Mouse (Mus musculus): ENCODE results near the gene 4930438A08Rik. TPM values are rescaled to one million over a fixed set of nuclear protein-coding genes. Genes with fewer than 3 reads are reported as not detected.

4930438A08Rik gene
- polyA plus RNA-seq, 1 experiment from 2014 or later: not detected

DNA sequence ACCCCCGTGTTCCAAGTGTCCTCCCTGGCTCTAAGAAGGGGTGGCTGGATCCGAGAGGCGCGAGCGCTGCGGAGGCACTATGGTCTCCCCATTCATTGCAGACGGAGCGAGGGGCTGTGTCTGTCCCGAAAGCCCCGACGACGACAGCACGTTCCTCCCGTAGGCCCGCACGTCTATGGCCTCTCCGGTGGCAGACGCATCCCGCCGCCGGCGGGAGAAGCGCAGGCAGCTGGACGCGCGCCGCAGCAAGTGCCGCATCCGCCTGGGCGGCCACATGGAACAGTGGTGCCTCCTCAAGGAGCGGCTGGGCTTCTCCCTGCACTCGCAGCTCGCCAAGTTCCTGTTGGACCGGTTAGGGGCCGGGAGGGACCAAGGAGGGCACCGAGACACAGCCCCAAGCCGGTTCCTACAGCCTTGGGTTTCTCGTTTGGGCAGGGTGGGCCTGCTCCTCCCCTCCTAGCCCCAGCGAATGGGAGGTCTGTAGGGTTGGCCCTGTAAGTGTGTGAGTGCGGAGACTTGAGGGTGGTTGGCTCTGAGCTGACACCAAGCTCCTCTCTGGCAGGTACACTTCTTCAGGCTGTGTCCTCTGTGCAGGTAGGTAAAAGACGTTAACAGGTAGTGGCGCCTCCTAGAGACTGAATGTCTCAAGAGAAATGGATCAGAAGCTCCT lies 32.9 kb downstream of the 4930438A08Rik start:
- DNase-seq (ENCODE audit: low spot score) (peak; percentile 76), ATAC-seq (ENCODE audit: insufficient number of reproducible peaks, low FRiP score, low TSS enrichment, low read depth) (peak; percentile 69)
- H3K27me3 ChIP-seq (ENCODE audit: control insufficient read depth, insufficient read depth, low read length): no peaks in the 10 kb centered on the region
- H3K4me1 ChIP-seq (ENCODE audit: control insufficient read depth, insufficient read depth, low read length): peaks cover 4% of the 10 kb centered on the region; the same call in 1 of the 2 replicates
- WGBS: under 1% methylated on average over 42 of the region's 42 CpGs
- no peaks in the 10 kb centered on the region; the same call in 1 of the 2 replicates for H3K36me3 ChIP-seq (ENCODE audit: control insufficient read depth, insufficient read depth, low read length)
- peak overlapping the region; percentile 65 for H3K9ac ChIP-seq (ENCODE audit: low read length)
- H3K27ac ChIP-seq (replicated peaks; ENCODE audit: low read depth, low read length): no peak overlapping the region
- peak overlapping the region; percentile 41 for H3K4me3 ChIP-seq (ENCODE audit: low read depth, low read length)
- peak overlapping the region; percentile 88 for H3K4me2 ChIP-seq (ENCODE audit: low read depth, severe bottlenecking)
- H3K9me3 ChIP-seq (ENCODE audit: control insufficient read depth, low read length): no peaks in the 10 kb centered on the region

DNA sequence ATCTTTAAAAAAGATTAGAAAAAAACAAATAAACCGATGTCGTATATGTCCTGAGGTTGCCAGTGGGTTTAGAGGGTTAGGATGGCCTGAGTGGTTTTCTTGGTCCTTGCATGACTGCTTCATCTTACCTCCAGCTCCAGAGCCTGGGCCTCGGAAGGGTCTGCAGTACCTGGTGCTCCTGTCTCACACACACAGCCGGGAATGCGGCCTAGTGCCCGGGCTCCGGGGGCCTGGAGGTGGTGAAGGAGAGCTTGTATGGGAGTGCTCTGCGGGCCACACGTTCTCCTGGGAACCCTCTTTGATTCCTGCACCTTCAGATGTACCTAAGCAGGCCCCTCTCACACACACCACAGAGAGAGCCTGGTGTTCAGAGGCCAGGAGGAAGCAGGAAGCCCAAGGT lies 34.1 kb downstream of the 4930438A08Rik start:
- 91% methylated on average over 9 of the region's 9 CpGs for WGBS
- H3K9ac ChIP-seq (ENCODE audit: low read length): no peak overlapping the region
- H3K27me3 ChIP-seq (ENCODE audit: control insufficient read depth, insufficient read depth, low read length): no peaks in the 10 kb centered on the region
- H3K9me3 ChIP-seq (ENCODE audit: control insufficient read depth, low read length): no peaks in the 10 kb centered on the region
- no peak for ATAC-seq (ENCODE audit: insufficient number of reproducible peaks, low FRiP score, low TSS enrichment, low read depth)
- no peak overlapping the region for H3K4me3 ChIP-seq (ENCODE audit: low read depth, low read length)
- H3K36me3 ChIP-seq (ENCODE audit: control insufficient read depth, insufficient read depth, low read length): no peaks in the 10 kb centered on the region; the same call in 1 of the 2 replicates
- no peak overlapping the region for H3K27ac ChIP-seq (replicated peaks; ENCODE audit: low read depth, low read length)
- no peak for DNase-seq (ENCODE audit: low spot score)
- H3K4me1 ChIP-seq (ENCODE audit: control insufficient read depth, insufficient read depth, low read length): peaks cover 4% of the 10 kb centered on the region; the same call in 1 of the 2 replicates
- H3K4me2 ChIP-seq (ENCODE audit: low read depth, severe bottlenecking): no peak overlapping the region

DNA sequence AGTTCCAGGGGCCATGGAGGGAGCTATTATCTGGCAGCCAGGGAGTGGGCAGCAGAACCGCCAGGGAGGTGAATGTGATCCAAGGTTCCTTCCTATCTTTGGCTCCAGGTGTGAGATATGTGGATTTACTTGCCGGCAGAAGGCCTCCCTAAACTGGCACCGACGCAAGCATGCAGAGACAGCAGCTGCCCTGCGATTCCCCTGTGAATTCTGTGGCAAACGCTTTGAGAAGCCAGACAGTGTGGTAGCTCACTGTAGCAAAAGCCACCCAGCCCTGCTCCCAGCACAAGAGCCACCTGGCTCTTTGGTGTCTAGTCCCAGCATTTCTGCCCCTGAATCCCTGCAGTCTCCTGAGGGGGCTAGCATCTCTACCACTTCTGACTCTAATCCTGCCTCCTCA lies 39.5 kb downstream of the 4930438A08Rik start:
- Histone ChIP-seq H3K4me3 (ENCODE audit: low read depth, low read length) (no peak overlapping the region), H3K9me3 (ENCODE audit: control insufficient read depth, low read length) (no peaks in the 10 kb centered on the region), H3K4me1 (ENCODE audit: control insufficient read depth, insufficient read depth, low read length) (no peaks in the 10 kb centered on the region), H3K27ac (replicated peaks; ENCODE audit: low read depth, low read length) (no peak overlapping the region), H3K36me3 (ENCODE audit: control insufficient read depth, insufficient read depth, low read length) (no peaks in the 10 kb centered on the region; the same call in 1 of the 2 replicates), H3K4me2 (ENCODE audit: low read depth, severe bottlenecking) (no peak overlapping the region), H3K9ac (ENCODE audit: low read length) (no peak overlapping the region), H3K27me3 (ENCODE audit: control insufficient read depth, insufficient read depth, low read length) (no peaks in the 10 kb centered on the region)
- WGBS: 88% methylated on average over 6 of the region's 6 CpGs
- DNase-seq (ENCODE audit: low spot score) (no peak), ATAC-seq (ENCODE audit: insufficient number of reproducible peaks, low FRiP score, low TSS enrichment, low read depth) (no peak)

DNA sequence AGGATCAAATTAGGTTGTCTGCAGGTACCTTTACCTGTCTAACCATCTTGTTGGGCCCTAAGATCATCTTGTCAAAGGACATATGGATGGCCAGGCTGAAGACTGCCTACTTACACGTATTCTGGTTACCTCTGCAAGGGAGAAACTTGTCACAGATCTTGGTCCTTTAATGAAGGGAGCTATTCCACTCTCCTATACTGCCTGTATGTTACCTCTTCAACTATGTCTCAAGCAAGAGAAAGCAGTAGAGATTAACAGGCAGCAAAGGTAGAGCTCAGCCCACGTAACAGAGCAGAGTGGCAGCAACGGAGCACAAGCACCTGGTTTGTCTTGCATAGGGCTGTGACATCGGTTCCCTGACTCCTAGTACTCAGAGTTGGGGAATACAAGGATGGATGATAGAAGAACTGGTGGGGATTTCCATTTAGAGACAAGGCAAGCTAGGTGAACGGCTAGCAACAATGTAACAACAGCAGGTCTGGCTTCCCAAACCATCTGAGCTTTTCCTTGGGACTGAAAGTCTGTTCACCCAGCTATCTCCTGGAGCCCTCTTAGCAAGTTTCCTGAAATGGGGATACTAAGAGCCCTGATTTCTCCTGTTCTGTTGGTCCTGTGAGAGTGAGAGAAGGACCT lies 41.1 kb downstream of the 4930438A08Rik start:
- no peaks in the 10 kb centered on the region for H3K9me3 ChIP-seq (ENCODE audit: control insufficient read depth, low read length)
- no peaks in the 10 kb centered on the region for H3K27me3 ChIP-seq (ENCODE audit: control insufficient read depth, insufficient read depth, low read length)
- no peak overlapping the region for H3K4me3 ChIP-seq (ENCODE audit: low read depth, low read length)
- DNase-seq (ENCODE audit: low spot score): no peak
- no peak overlapping the region for H3K9ac ChIP-seq (ENCODE audit: low read length)
- H3K36me3 ChIP-seq (ENCODE audit: control insufficient read depth, insufficient read depth, low read length): no peaks in the 10 kb centered on the region
- no peak overlapping the region for H3K27ac ChIP-seq (replicated peaks; ENCODE audit: low read depth, low read length)
- no peak for ATAC-seq (ENCODE audit: insufficient number of reproducible peaks, low FRiP score, low TSS enrichment, low read depth)
- 92% methylated on average over 5 of the region's 5 CpGs for WGBS
- no peak overlapping the region for H3K4me2 ChIP-seq (ENCODE audit: low read depth, severe bottlenecking)
- H3K4me1 ChIP-seq (ENCODE audit: control insufficient read depth, insufficient read depth, low read length): no peaks in the 10 kb centered on the region

DNA sequence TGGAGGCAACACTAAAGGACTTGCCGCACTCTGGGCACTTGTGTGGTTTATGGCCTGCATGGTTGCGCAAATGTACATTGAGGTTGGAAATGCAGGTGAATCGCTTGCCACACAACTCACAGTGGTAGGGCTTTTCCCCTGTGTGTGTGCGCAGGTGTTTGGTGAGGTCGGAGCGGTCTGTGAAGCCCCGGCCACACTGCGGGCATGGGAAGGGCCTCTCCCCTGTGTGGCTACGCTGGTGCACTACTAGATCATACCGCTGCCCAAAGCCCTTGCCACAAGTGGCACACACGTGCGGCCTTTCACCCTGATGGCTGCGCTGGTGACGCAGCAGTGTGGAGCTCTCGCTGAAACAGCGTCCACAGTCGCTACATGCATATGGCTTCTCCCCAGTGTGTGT lies 41.7 kb downstream of the 4930438A08Rik start:
- H3K9ac ChIP-seq (ENCODE audit: low read length): no peak overlapping the region
- WGBS: 79% methylated on average over 17 of the region's 17 CpGs
- H3K27ac ChIP-seq (replicated peaks; ENCODE audit: low read depth, low read length): no peak overlapping the region
- no peaks in the 10 kb centered on the region for H3K9me3 ChIP-seq (ENCODE audit: control insufficient read depth, low read length)
- H3K36me3 ChIP-seq (ENCODE audit: control insufficient read depth, insufficient read depth, low read length): no peaks in the 10 kb centered on the region
- H3K4me3 ChIP-seq (ENCODE audit: low read depth, low read length): no peak overlapping the region
- DNase-seq (ENCODE audit: low spot score): no peak
- no peaks in the 10 kb centered on the region for H3K4me1 ChIP-seq (ENCODE audit: control insufficient read depth, insufficient read depth, low read length)
- ATAC-seq (ENCODE audit: insufficient number of reproducible peaks, low FRiP score, low TSS enrichment, low read depth): no peak
- no peaks in the 10 kb centered on the region for H3K27me3 ChIP-seq (ENCODE audit: control insufficient read depth, insufficient read depth, low read length)
- no peak overlapping the region for H3K4me2 ChIP-seq (ENCODE audit: low read depth, severe bottlenecking)

DNA sequence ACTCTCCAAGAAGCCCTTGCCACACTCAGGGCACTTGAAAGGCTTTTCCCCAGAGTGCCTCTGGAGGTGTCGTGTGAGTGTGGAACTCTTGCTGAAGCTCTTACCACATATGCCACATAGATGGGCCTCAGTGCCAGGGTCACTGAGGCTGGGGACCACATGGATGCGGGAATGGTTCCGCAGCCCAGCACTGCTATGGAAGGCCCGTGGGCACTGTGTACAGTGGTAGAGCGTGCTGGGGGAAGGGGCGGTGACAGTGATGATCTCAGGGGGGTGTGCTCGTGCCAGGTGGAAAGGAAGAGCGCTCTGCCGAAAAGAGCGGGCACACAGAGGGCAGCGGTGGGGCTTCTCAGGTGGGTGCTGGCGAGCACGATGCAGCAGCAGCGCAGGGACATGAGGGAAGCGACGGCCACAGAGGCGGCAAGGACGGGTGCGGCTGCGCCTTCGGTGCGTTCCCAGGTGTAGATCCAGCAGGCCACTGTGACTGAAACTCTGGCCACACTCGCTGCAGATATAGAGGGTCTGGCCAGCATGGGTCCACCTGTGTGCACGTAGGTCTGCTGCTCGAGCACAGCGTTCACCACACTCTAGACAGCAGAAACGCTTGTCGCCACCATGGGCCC lies 42.3 kb downstream of the 4930438A08Rik start:
- DNase-seq (ENCODE audit: low spot score) (no peak), ATAC-seq (ENCODE audit: insufficient number of reproducible peaks, low FRiP score, low TSS enrichment, low read depth) (no peak)
- H3K4me3 ChIP-seq (ENCODE audit: low read depth, low read length): no peak overlapping the region
- H3K27me3 ChIP-seq (ENCODE audit: control insufficient read depth, insufficient read depth, low read length): no peaks in the 10 kb centered on the region
- H3K4me2 ChIP-seq (ENCODE audit: low read depth, severe bottlenecking): no peak overlapping the region
- H3K27ac ChIP-seq (replicated peaks; ENCODE audit: low read depth, low read length): no peak overlapping the region
- 66% methylated on average over 28 of the region's 28 CpGs for WGBS
- H3K36me3 ChIP-seq (ENCODE audit: control insufficient read depth, insufficient read depth, low read length): no peaks in the 10 kb centered on the region
- no peaks in the 10 kb centered on the region for H3K9me3 ChIP-seq (ENCODE audit: control insufficient read depth, low read length)
- H3K9ac ChIP-seq (ENCODE audit: low read length): no peak overlapping the region
- no peaks in the 10 kb centered on the region; the same call in 1 of the 2 replicates for H3K4me1 ChIP-seq (ENCODE audit: control insufficient read depth, insufficient read depth, low read length)

DNA sequence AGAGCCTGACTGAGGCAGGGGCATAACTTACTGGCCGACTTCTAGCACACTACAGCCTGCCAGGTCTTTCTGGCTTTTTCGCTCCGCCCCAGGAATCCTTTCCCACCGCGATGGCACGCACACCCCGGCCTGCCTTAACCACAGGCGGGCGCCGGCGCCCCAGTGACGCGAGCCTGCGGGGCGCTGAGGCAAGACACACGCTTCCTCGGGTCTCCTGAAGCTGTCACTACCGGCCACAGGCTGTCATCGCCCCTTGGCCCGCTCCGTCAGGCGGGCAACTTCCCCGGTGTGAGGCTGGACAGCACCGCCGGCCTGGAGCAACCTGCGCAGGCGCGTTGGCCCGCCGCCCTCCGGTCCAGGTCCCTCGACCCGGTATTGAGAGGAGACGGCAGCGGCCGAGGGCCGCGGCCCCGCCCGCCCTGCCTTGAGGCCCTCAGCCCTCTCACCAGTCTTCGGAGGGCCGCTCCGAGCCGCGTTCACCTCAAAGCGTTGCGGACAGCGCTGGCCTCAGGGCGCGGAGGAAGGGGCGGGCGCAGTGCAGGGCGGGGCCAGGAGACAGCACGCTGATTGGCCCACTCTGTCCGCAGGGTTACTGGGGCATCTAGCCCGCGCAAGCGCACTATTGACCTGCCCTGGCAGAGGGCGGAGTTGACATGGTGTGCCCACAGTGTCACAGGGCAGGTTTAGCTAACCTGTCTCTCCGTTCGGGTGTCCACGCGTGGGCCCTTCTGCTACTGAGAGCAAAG lies 48.4 kb downstream of the 4930438A08Rik start:
- DNase-seq (ENCODE audit: low spot score) (peak; percentile 96), ATAC-seq (ENCODE audit: insufficient number of reproducible peaks, low FRiP score, low TSS enrichment, low read depth) (peak; percentile 98)
- H3K27ac ChIP-seq (replicated peaks; ENCODE audit: low read depth, low read length): peak overlapping the region; percentile 90
- peaks cover 4% of the 10 kb centered on the region; the same call in 1 of the 2 replicates for H3K4me1 ChIP-seq (ENCODE audit: control insufficient read depth, insufficient read depth, low read length)
- peak overlapping the region; percentile 71 for H3K4me3 ChIP-seq (ENCODE audit: low read depth, low read length)
- under 1% methylated on average over 51 of the region's 63 CpGs for WGBS
- no peaks in the 10 kb centered on the region for H3K9me3 ChIP-seq (ENCODE audit: control insufficient read depth, low read length)
- H3K4me2 ChIP-seq (ENCODE audit: low read depth, severe bottlenecking): peak overlapping the region; percentile 74
- H3K9ac ChIP-seq (ENCODE audit: low read length): peak overlapping the region; percentile 79
- H3K27me3 ChIP-seq (ENCODE audit: control insufficient read depth, insufficient read depth, low read length): no peaks in the 10 kb centered on the region
- H3K36me3 ChIP-seq (ENCODE audit: control insufficient read depth, insufficient read depth, low read length): no peaks in the 10 kb centered on the region

All from limb, embryonic 11.5 days (tissue).